Mouse (Mus musculus) erythroid progenitor cell, adult 5-6 weeks (primary cell): ENCODE measurements at regions not wholly inside any gene's neighbourhood (a gene's known extent, or its start where the extent isn't known, plus 50 kb on each side); places are given as distances from the start of the nearest gene placed in this dataset.
A peak's percentile ranks its signal among the peaks of the same experiment; 100 is the strongest.

Source experiments
- ATAC-seq: replicated peaks from 2 replicates; pipeline ENCODE4 v1.8.0; 2016; ENCODE audit warnings: moderate number of reproducible peaks, mild to moderate bottlenecking, moderate TSS enrichment, inconsistent platforms; ENCODE audit not compliant: poor library complexity, low FRiP score, severe bottlenecking

GRCm38 (mm10) chr12:102057979-102058378 is 70.6 kb upstream of the Slc24a4 start:
- no peak for ATAC-seq

GRCm38 (mm10) chr12:102058428-102058827 is 70.1 kb upstream of the Slc24a4 start:
- no peak for ATAC-seq

GRCm38 (mm10) chr12:102061096-102061495 is 67.4 kb upstream of the Slc24a4 start:
- no peak for ATAC-seq

- ATAC-seq, result 0 out of 2 replicates have a peak, but pooled peaks have one; percentile 50
Measured at GRCm38 (mm10) chr12:102061657-102062614, 66.6 kb upstream of the Slc24a4 start.

GRCm38 (mm10) chr12:102062648-102063047 is 65.9 kb upstream of the Slc24a4 start:
- ATAC-seq, result no peak

GRCm38 (mm10) chr12:102063211-102063610 is 65.3 kb upstream of the Slc24a4 start:
- no peak for ATAC-seq

GRCm38 (mm10) chr12:102064710-102065325 is 63.7 kb upstream of the Slc24a4 start:
- no peak for ATAC-seq

- no peak for ATAC-seq
Measured at GRCm38 (mm10) chr12:102067685-102068084, 60.8 kb upstream of the Slc24a4 start.

- no peak for ATAC-seq
Measured at GRCm38 (mm10) chr12:102069521-102070201, 58.9 kb upstream of the Slc24a4 start.

- ATAC-seq, result no peak
Measured at GRCm38 (mm10) chr12:102071888-102072619, 56.5 kb upstream of the Slc24a4 start.

GRCm38 (mm10) chr12:102073540-102073939 is 55.0 kb upstream of the Slc24a4 start:
- ATAC-seq, result no peak

- no peak for ATAC-seq
Measured at GRCm38 (mm10) chr12:102076298-102076697, 52.2 kb upstream of the Slc24a4 start.
